In the genomic region with DNA sequence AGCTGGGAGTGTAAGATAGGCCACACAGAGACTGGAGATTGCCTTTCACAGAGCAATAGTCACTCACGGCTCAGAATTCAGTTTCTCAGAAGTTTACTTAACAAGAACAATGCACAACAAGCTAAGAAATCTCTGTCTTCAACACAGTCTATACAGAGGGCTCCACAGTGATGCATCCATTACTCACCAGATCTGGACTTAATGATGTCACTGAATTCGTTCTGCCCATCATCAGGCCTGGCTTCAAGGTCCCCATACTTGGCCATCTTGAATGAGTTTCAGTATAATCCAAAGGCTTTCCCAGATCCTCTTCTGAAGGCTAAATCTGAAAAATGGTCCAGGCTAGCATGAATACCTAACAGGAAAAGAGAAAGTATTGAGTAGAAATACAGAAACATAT, we compare ENCODE assay signal across 17 mouse cellular contexts. TPM values are rescaled to one million over a fixed set of nuclear protein-coding genes. Genes with fewer than 3 reads are reported as not detected.
DNase-seq lines count a peak whose midpoint lies in the region; ATAC-seq and TF ChIP-seq lines count a peak whose summit lies in the region.
"Had no signal": no experiment of that assay in that cellular context is flagged by ENCODE, and none has a peak within 500 bp of the region (broad histone marks: within the 10 kb centered on the region; RNA-seq: fewer than 3 reads in every experiment).

No protein-coding gene starts in this region.

- no peaks in the 10 kb centered on the region for H3K9me3 ChIP-seq in forebrain, embryonic 15.5 days
- H3K9me3 ChIP-seq in forebrain, embryonic 10.5 days = no peaks in the 10 kb centered on the region
- H3K9me3 ChIP-seq: embryonic facial prominence, embryonic 12.5 days; G1E; heart, embryonic 13.5 days; hindbrain, embryonic 15.5 days had no signal

- H3K9ac ChIP-seq in forebrain, embryonic 15.5 days (replicated peaks) = no peak overlapping the region
- H3K9ac ChIP-seq: embryonic facial prominence, embryonic 12.5 days; heart, embryonic 13.5 days; hindbrain, embryonic 15.5 days had no signal

- TF ChIP-seq CTCF in layer of hippocampus, adult 2 months (conservative IDR thresholded peaks at IDR 0.05) = no peak

- H3K4me2 ChIP-seq in forebrain, embryonic 15.5 days (replicated peaks) = no peak overlapping the region
- H3K4me2 ChIP-seq: embryonic facial prominence, embryonic 12.5 days; heart, embryonic 13.5 days; hindbrain, embryonic 15.5 days had no signal

- WGBS in forebrain, embryonic 15.5 days = 58% methylated on average over 2 of the region's 2 CpGs
- 83% methylated on average over 2 of the region's 2 CpGs for WGBS in forebrain, embryonic 10.5 days

- DNase-seq in forebrain, embryonic 10.5 days (ENCODE audit: extremely low spot score, low spot score) = no peak
- DNase-seq in layer of hippocampus, adult 2 months (ENCODE audit: low spot score in 2 of 2) = no peak
- no peak for DNase-seq in layer of hippocampus, adult 9-11 months
- peak; percentile 20 for DNase-seq in c-Kit-positive CD71-positive TER-119-negative erythroid progenitor cells, embryonic 14.5 days (ENCODE audit: low read depth)
- DNase-seq in lung, postnatal 36 days = no peak
- DNase-seq: B cell, adult 2 months; cerebellum, adult 11-12 months; cerebellum, adult 9-10 months; cerebellum, postnatal 25 days; gastrocnemius, postnatal 10 days; heart, postnatal 36 days; kidney, adult 2 months had no signal

- no peak overlapping the region for H3K4me3 ChIP-seq in forebrain, embryonic 15.5 days
- H3K4me3 ChIP-seq in forebrain, embryonic 10.5 days = no peak overlapping the region
- no peak overlapping the region for H3K4me3 ChIP-seq in layer of hippocampus, adult 2 months
- H3K4me3 ChIP-seq: embryonic facial prominence, embryonic 12.5 days; heart, embryonic 13.5 days; hindbrain, embryonic 15.5 days had no signal

- no peaks in the 10 kb centered on the region for H3K36me3 ChIP-seq in forebrain, embryonic 15.5 days
- peaks cover 16% of the 10 kb centered on the region for H3K36me3 ChIP-seq in forebrain, embryonic 10.5 days (replicated peaks)
- H3K36me3 ChIP-seq: hindbrain, embryonic 15.5 days had no signal

- no peaks in the 10 kb centered on the region for H3K27me3 ChIP-seq in forebrain, embryonic 15.5 days
- no peaks in the 10 kb centered on the region for H3K27me3 ChIP-seq in forebrain, embryonic 10.5 days (ENCODE audit: poor library complexity, severe bottlenecking)
- H3K27me3 ChIP-seq: embryonic facial prominence, embryonic 12.5 days; heart, embryonic 13.5 days; hindbrain, embryonic 15.5 days had no signal

- ATAC-seq in forebrain, embryonic 15.5 days (replicated peaks) = no peak

- peaks cover 8% of the 10 kb centered on the region; the same call in 1 of the 2 replicates for H3K4me1 ChIP-seq in forebrain, embryonic 15.5 days
- no peaks in the 10 kb centered on the region; the same call in 1 of the 2 replicates for H3K4me1 ChIP-seq in forebrain, embryonic 10.5 days
- H3K4me1 ChIP-seq: hindbrain, embryonic 15.5 days had no signal

- H3K27ac ChIP-seq in forebrain, embryonic 15.5 days (replicated peaks) = 0 out of 2 replicates have a peak overlapping the region, but pooled peaks have one; percentile 3
- H3K27ac ChIP-seq in forebrain, embryonic 10.5 days = no peak overlapping the region
- peak overlapping the region; percentile 53; the same call in 1 of the 2 replicates for H3K27ac ChIP-seq in layer of hippocampus, adult 2 months
- H3K27ac ChIP-seq: embryonic facial prominence, embryonic 12.5 days; heart, embryonic 13.5 days; hindbrain, embryonic 15.5 days had no signal

RNA-seq across cellular contexts. Expression of gene Utrn, which starts 7.8 kb away (rescaled TPM):
- polyA plus RNA-seq in forebrain, embryonic 15.5 days (2015; fragmentation: Nextera tagmentation; extraction: Ambion mirVana) = 17.8 and 18.4 TPM in 2 replicates
- 40.8 and 44.3 TPM in 2 replicates for polyA plus RNA-seq in forebrain, embryonic 10.5 days (2016; fragmentation: Nextera tagmentation; extraction: Ambion mirVana)
- total RNA-seq in layer of hippocampus, adult 2 months (2021) = 10 to 100 TPM; 33.7 to 39.8 TPM
